Mouse (Mus musculus) kidney, adult 11 months (tissue): ENCODE results near the gene Gm10228.
"Not testable (repeated sequence)": the region's sequence is repeated elsewhere in the genome, so short reads cannot be mapped to it uniquely, and the experiment has no call there.

Experiments
- DNase-seq: peaks from one replicate; pipeline ENCODE4 v3.0.0; 2022

Gene Gm10228

DNA sequence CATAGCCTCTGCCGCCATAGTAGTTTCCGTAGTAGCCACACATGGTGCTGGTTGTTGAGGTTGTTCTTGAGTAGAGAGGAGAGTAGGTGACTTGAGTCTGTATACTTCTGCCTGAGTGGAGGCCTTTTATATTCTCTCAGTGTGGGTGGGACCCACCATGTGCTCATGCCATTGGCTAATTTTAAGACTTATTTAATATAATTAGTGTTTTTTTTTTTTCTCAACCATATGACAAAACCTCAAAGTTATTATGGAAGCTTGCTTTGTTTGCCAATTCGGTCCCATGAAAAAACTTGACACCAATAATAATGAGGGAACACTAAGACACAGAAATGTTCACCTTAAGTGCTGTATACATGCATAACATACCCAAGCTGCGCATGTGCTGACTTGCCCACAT, at the start of gene Gm10228:
Gm10228 (minus strand) TSS at position 101 of the 400 bp plus-strand sequence.
- not testable (repeated sequence) for DNase-seq

DNA sequence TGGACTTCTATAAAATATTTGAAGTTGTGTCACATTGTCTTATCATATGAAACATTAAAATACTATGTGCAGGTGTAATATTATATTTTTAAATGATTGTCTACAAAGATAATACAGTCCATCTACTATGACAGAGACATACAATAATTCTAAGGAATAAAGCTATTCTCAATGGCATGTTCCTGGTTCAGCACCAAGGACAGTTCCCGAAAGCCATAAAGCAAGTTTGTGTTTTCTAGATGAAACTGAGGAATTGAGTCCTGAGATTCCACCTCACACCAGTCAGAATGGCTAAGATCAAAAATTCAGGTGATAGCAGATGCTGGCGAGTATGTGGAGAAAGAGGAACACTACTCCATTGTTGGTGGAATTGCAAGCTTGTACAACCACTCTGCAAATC, 29.8 kb upstream of the Gm10228 start:
- not testable (repeated sequence) for DNase-seq

DNA sequence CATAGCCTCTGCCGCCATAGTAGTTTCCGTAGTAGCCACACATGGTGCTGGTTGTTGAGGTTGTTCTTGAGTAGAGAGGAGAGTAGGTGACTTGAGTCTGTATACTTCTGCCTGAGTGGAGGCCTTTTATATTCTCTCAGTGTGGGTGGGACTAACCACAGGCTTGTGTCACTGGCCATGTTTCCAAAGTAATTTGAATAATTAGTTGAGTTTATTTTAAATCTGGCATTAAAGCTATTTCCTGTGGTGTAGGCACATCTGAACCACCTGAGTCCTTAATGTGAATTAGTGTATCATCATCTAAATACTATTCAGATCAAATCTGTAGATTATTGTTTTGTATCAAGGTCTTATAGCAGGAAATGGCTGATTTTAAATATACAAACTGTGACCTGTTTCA, 22.6 kb upstream of the Gm10228 start, which contains the start of gene 1110025L11Rik:
1110025L11Rik (minus strand) TSS at position 101 of the 400 bp plus-strand sequence.
- DNase-seq, result not testable (repeated sequence)

DNA sequence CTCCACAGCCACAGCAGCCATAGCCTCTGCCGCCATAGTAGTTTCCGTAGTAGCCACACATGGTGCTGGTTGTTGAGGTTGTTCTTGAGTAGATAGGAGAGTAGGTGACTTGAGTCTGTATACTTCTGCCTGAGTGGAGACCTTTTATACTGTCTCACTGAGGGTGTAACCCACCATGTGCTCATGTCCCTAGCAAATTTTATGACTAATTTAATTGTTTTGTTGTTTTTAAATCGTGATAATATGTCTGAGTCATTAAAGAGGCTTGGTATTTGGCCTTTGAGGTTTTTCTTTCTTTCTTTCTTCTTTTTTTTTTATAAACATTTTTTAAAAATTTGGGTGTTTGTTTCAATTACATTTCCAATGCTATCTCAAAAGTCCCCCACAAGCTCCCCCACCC, 6.5 kb upstream of the Gm10228 start, which contains the start of gene Krtap6-5:
Krtap6-5 (minus strand) TSS at position 101 of the 400 bp plus-strand sequence.
- no peak for DNase-seq

DNA sequence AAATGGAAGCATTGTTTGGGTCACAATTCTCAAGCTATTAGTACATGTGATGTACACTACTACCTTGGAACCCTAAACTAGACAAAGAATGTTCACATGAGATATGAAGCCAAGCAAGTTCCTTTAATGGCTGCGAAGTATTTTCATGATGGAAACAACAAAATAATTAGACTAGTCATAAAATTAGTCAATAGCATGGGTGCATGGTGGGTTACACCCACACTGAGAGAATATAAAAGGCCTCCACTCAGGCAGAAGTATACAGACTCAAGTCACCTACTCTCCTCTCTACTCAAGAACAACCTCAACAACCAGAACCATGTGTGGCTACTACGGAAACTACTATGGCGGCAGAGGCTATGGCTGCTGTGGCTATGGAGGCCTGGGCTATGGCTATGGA, 9.9 kb downstream of the Gm10228 start, which contains the start of gene Krtap6-1:
Krtap6-1 (plus strand) TSS at position 301 of the 400 bp plus-strand sequence.
- DNase-seq, result not testable (repeated sequence)

DNA sequence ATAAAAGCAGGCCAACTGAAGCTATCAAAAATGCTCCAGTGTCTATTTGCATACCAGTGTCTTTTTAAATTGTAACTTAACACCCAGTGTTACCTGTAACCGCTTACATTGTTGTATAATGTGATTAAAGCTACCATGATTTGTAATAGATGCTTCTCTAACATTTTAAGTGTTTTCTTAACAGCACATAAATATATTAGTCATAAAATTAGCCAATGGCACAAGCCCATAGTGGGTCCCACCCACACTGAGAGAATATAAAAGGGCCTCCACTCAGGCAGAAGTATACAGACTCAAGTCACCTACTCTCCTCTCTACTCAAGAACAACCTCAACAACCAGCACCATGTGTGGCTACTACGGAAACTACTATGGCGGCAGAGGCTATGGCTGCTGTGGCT, 26.3 kb downstream of the Gm10228 start, which contains the start of gene Gm10229:
Gm10229 (plus strand) TSS at position 301 of the 400 bp plus-strand sequence.
- not testable (repeated sequence) for DNase-seq

DNA sequence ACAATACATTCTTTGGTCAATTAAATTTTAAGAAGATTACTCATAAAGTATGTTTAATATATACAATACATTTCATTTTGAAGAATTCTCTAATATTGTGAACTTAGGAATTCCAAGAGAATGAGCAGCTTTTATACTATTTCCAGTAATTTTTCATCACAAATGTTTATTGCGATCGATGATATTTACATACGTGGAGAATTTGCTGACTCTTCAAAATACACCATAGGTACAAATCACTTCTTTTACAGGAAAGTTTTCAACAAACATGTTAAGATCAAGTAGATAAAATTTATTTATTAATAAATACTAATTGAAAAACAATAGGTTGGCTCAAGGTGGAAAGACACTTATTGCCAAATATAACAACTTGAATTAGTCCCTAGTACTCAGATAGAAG, 27.3 kb downstream of the Gm10228 start:
- no peak for DNase-seq

DNA sequence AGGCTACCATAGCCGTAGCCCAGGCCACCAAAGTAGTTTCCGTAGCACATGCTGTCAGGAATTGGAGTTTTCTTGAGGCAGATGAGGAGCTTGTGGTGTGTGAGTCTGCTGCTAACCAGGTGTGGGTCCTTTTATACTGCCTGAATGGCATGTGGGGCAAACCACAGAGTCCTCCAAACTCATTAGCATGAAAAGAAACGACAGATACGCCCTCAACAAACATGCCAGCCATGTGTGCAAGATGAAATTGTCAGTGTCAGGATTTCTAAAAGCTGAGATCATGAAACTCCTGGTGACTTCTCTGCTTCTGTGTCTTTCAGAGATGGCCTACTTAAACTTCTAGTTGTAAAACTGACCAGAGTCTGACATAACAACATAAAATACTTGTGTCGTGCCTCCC, 30.6 kb downstream of the Gm10228 start, which contains the start of gene Krtap22-2:
Krtap22-2 (minus strand) TSS at position 101 of the 400 bp plus-strand sequence.
- DNase-seq, result no peak
